Mouse (Mus musculus) ovary, adult 18-20 months (tissue): ENCODE data around the gene Rin3.

Experiments
- DNase-seq: peaks from one replicate; pipeline ENCODE4 v3.0.0; 2022; ENCODE audit warnings: low spot score, mixed read lengths

Gene Rin3

GRCm38 (mm10) chr12:102369488-102370235 is 86.8 kb downstream of the Rin3 start:
- DNase-seq = no peak

- DNase-seq = no peak
These were observed 88.2 kb downstream of the Rin3 start for GRCm38 (mm10) chr12:102370931-102371500.

GRCm38 (mm10) chr12:102372322-102372721 is 89.5 kb downstream of the Rin3 start:
- no peak for DNase-seq

GRCm38 (mm10) chr12:102382180-102382579 is 99.3 kb downstream of the Rin3 start:
- no peak for DNase-seq

- DNase-seq = no peak
These were observed 100.4 kb downstream of the Rin3 start for GRCm38 (mm10) chr12:102383288-102383687.

GRCm38 (mm10) chr12:102384819-102385218 is 102.0 kb downstream of the Rin3 start:
- DNase-seq = no peak

GRCm38 (mm10) chr12:102387219-102387917 is 104.5 kb downstream of the Rin3 start:
- peak; percentile 37 for DNase-seq

- DNase-seq = no peak
These were observed 107.2 kb downstream of the Rin3 start for GRCm38 (mm10) chr12:102390042-102390441.

- no peak for DNase-seq
These were observed 108.3 kb downstream of the Rin3 start for GRCm38 (mm10) chr12:102391109-102391508.

- no peak for DNase-seq
These were observed 109.1 kb downstream of the Rin3 start for GRCm38 (mm10) chr12:102391982-102392381.

- DNase-seq = no peak
These were observed 111.6 kb downstream of the Rin3 start for GRCm38 (mm10) chr12:102394496-102394895.

GRCm38 (mm10) chr12:102395537-102395936 is 112.7 kb downstream of the Rin3 start:
- no peak for DNase-seq

GRCm38 (mm10) chr12:102395998-102396991 is 113.4 kb downstream of the Rin3 start:
- DNase-seq = no peak

- DNase-seq = no peak
These were observed 115.7 kb downstream of the Rin3 start for GRCm38 (mm10) chr12:102398588-102398987.

- DNase-seq = no peak
These were observed 130.3 kb downstream of the Rin3 start for GRCm38 (mm10) chr12:102413171-102413570.

- DNase-seq = no peak
These were observed 131.8 kb downstream of the Rin3 start for GRCm38 (mm10) chr12:102414686-102415085.

- DNase-seq = no peak
These were observed 133.6 kb downstream of the Rin3 start for GRCm38 (mm10) chr12:102416391-102416837.

GRCm38 (mm10) chr12:102416955-102417510 is 134.2 kb downstream of the Rin3 start:
- DNase-seq = no peak

- DNase-seq = no peak
These were observed 134.9 kb downstream of the Rin3 start for GRCm38 (mm10) chr12:102417701-102418100.

GRCm38 (mm10) chr12:102419544-102419943 is 136.7 kb downstream of the Rin3 start:
- DNase-seq = no peak

GRCm38 (mm10) chr12:102420168-102420890 is 137.5 kb downstream of the Rin3 start:
- no peak for DNase-seq
